21 mouse cellular contexts compared by ENCODE assay signal in the genomic region with DNA sequence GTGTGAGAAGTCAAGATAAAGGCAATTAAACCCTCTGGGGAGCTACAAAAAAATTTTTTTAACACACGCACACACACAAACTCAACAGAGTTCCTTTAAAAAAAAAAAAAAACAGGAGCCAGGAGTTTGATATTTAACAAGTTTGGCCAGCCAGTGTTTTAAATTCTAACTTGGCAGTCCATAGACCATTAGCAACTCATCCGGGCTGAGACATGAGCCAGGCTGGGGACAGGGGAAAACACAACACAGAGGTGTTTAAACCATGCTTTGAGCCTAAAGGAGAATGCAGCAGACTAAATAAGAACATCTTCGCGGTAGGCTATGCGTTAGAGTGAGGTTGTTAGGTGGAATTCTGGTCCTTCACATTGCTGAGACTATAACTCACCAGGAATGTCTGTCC. TPM values are rescaled to one million over a fixed set of nuclear protein-coding genes. Genes with fewer than 3 reads are reported as not detected.
A peak's percentile ranks its signal among the peaks of the same experiment; 100 is the strongest.
DNase-seq lines count a peak whose midpoint lies in the region; ATAC-seq and TF ChIP-seq lines count a peak whose summit lies in the region.
"Had no signal": no experiment of that assay in that cellular context is flagged by ENCODE, and none has a peak within 500 bp of the region (broad histone marks: within the 10 kb centered on the region; RNA-seq: fewer than 3 reads in every experiment).

No protein-coding gene starts in this region.

- DNase-seq in heart, adult 11 months: peak; percentile 74
- DNase-seq in heart, adult 8-10 months (ENCODE audit: low spot score): no peak
- peak; percentile 76 for DNase-seq in kidney, adult 9 months
- DNase-seq in MEL (ENCODE audit: low read depth, low spot score): no peak
- no peak for DNase-seq in spleen, adult 18-20 months
- DNase-seq: adrenal gland, postnatal 36 days; cerebellum, adult 11 months; retina, postnatal 1 day had no signal

- H3K27ac ChIP-seq in kidney, embryonic 14.5 days (ENCODE audit: low read depth, low read length): no peak overlapping the region
- H3K27ac ChIP-seq in MEL (ENCODE audit: control insufficient read depth, low read depth, low read length): no peak overlapping the region
- H3K27ac ChIP-seq in kidney, embryonic 16.5 days (ENCODE audit: low read length): peak overlapping the region; percentile 62; the same call in 1 of the 2 replicates
- H3K27ac ChIP-seq: embryonic facial prominence, embryonic 15.5 days; hindbrain, postnatal 0 days; limb, embryonic 13.5 days; liver, embryonic 14.5 days; neural tube, embryonic 13.5 days had no signal

- H3K4me1 ChIP-seq in kidney, embryonic 14.5 days (ENCODE audit: control insufficient read depth, insufficient read depth, low read length): no peaks in the 10 kb centered on the region
- no peaks in the 10 kb centered on the region for H3K4me1 ChIP-seq in MEL (ENCODE audit: control insufficient read depth in 1 of 2, insufficient read depth in 2 of 2, low read length in 2 of 2)
- H3K4me1 ChIP-seq in kidney, embryonic 16.5 days (ENCODE audit: insufficient read depth, low read length): 0 out of 2 replicates have a peak, but pooled peaks cover 3% of the 10 kb centered on the region
- H3K4me1 ChIP-seq: embryonic facial prominence, embryonic 15.5 days; neural tube, embryonic 13.5 days had no signal

- WGBS in kidney, embryonic 14.5 days: 79% methylated on average over 5 of the region's 5 CpGs
- 64% methylated on average over 5 of the region's 5 CpGs for WGBS in kidney, embryonic 16.5 days

- no peak for TF ChIP-seq CTCF in MEL (IDR thresholded peaks at IDR 0.05 in 2 of 3, conservative IDR thresholded peaks at IDR 0.05 in 1 of 3; ENCODE audit: control insufficient read depth in 1 of 3, insufficient read depth in 1 of 3, low read depth in 2 of 3, low read length in 3 of 3, poor library complexity in 1 of 3, severe bottlenecking in 1 of 3)

- H3K4me3 ChIP-seq in kidney, embryonic 14.5 days (ENCODE audit: low read length): no peak overlapping the region
- no peak overlapping the region for H3K4me3 ChIP-seq in MEL (ENCODE audit: control insufficient read depth in 1 of 2, insufficient read depth in 1 of 2, low read depth in 2 of 2, low read length in 2 of 2)
- H3K4me3 ChIP-seq in kidney, embryonic 16.5 days (ENCODE audit: low read length): no peak overlapping the region
- H3K4me3 ChIP-seq: embryonic facial prominence, embryonic 15.5 days; limb, embryonic 13.5 days; myocyte; neural tube, embryonic 13.5 days had no signal

- H3K79me2 ChIP-seq in MEL (ENCODE audit: control insufficient read depth, insufficient read depth, low read length, poor library complexity): no peaks in the 10 kb centered on the region

- H3K9me3 ChIP-seq in kidney, embryonic 14.5 days (ENCODE audit: control insufficient read depth, low read length): no peaks in the 10 kb centered on the region
- H3K9me3 ChIP-seq in MEL (replicated peaks; ENCODE audit: insufficient read depth, low read length): no peaks in the 10 kb centered on the region
- H3K9me3 ChIP-seq in kidney, embryonic 16.5 days (ENCODE audit: low read length): no peaks in the 10 kb centered on the region
- H3K9me3 ChIP-seq: embryonic facial prominence, embryonic 15.5 days; limb, embryonic 13.5 days; neural tube, embryonic 13.5 days had no signal

- no peak for TF ChIP-seq RAD21 in MEL (IDR thresholded peaks at IDR 0.05; ENCODE audit: low read depth, low read length)

- no peaks in the 10 kb centered on the region for H3K27me3 ChIP-seq in kidney, embryonic 14.5 days (ENCODE audit: control insufficient read depth, insufficient read depth, low read length)
- no peaks in the 10 kb centered on the region for H3K27me3 ChIP-seq in MEL (ENCODE audit: control insufficient read depth in 1 of 2, insufficient read depth in 2 of 2, low read length in 2 of 2)
- no peaks in the 10 kb centered on the region; the same call in 1 of the 2 replicates for H3K27me3 ChIP-seq in kidney, embryonic 16.5 days (ENCODE audit: insufficient read depth, low read length)
- H3K27me3 ChIP-seq: embryonic facial prominence, embryonic 15.5 days; limb, embryonic 13.5 days; neural tube, embryonic 13.5 days had no signal

- TF ChIP-seq POLR2A in MEL (IDR thresholded peaks at IDR 0.05; ENCODE audit: control insufficient read depth in 1 of 2, insufficient read depth in 1 of 2, low read depth in 1 of 2, low read length in 2 of 2, poor library complexity in 1 of 2): no peak

- H3K9ac ChIP-seq in kidney, embryonic 14.5 days (ENCODE audit: low read depth, low read length): no peak overlapping the region
- H3K9ac ChIP-seq in MEL (ENCODE audit: control insufficient read depth, low read depth, low read length, poor library complexity, severe bottlenecking): no peak overlapping the region
- no peak overlapping the region for H3K9ac ChIP-seq in kidney, embryonic 16.5 days (replicated peaks; ENCODE audit: low read length)
- H3K9ac ChIP-seq: embryonic facial prominence, embryonic 15.5 days; limb, embryonic 13.5 days; liver, embryonic 14.5 days; neural tube, embryonic 13.5 days had no signal

- TF ChIP-seq EP300 in MEL (IDR thresholded peaks at IDR 0.05; ENCODE audit: low read depth in 1 of 2, low read length in 2 of 2): no peak

- H3K36me3 ChIP-seq in kidney, embryonic 14.5 days (ENCODE audit: control insufficient read depth, insufficient read depth, low read length): no peaks in the 10 kb centered on the region
- H3K36me3 ChIP-seq in MEL (ENCODE audit: control insufficient read depth in 1 of 2, insufficient read depth in 2 of 2, low read length in 2 of 2): no peaks in the 10 kb centered on the region
- no peaks in the 10 kb centered on the region for H3K36me3 ChIP-seq in kidney, embryonic 16.5 days (ENCODE audit: insufficient read depth, low read length)
- H3K36me3 ChIP-seq: embryonic facial prominence, embryonic 15.5 days; limb, embryonic 13.5 days; neural tube, embryonic 13.5 days had no signal

- ATAC-seq in kidney, embryonic 14.5 days (ENCODE audit: low FRiP score, low TSS enrichment): no peak
- peak; percentile 42; the same call in 1 of the 2 replicates for ATAC-seq in kidney, embryonic 16.5 days (ENCODE audit: low FRiP score, low TSS enrichment)
- ATAC-seq: CD4-positive, CD25-positive, alpha-beta regulatory T cell, adult 4 months; forebrain, embryonic 14.5 days; hindbrain, postnatal 0 days; intestine, postnatal 0 days; midbrain, embryonic 16.5 days had no signal

- no peak overlapping the region for H3K4me2 ChIP-seq in kidney, embryonic 14.5 days (replicated peaks; ENCODE audit: low read depth, low read length)
- H3K4me2 ChIP-seq in kidney, embryonic 16.5 days (replicated peaks; ENCODE audit: low read depth, low read length): no peak overlapping the region
- H3K4me2 ChIP-seq: embryonic facial prominence, embryonic 15.5 days; heart, embryonic 11.5 days; limb, embryonic 13.5 days; neural tube, embryonic 13.5 days had no signal

TF ChIP-seq in MEL, 35 proteins besides CTCF, POLR2A, EP300 and RAD21:
- TF ChIP-seq ZNF384 (IDR thresholded peaks at IDR 0.05; ENCODE audit: low read depth, low read length) (0 out of 2 replicates have a peak, but pooled peaks have one; percentile 11), POLR2AphosphoS2 (IDR thresholded peaks at IDR 0.05; ENCODE audit: low read length) (no peak)

RNA-seq across cellular contexts. Expression of a gene that starts 58.5 kb away (rescaled TPM):
- 10 to 100 TPM; 23.4 to 28.6 (median 26.0) TPM for total RNA-seq in heart, adult 8-10 months (2022)
- polyA plus RNA-seq in kidney, embryonic 14.5 days (2014; fragmentation: Nextera tagmentation; extraction: Ambion mirVana): 5.7 and 7.3 TPM in 2 replicates
- 11.4 and 11.5 TPM in 2 replicates for total RNA-seq in MEL (2012; rRNA removed)
- 10 to 100 TPM in 1 of 2 experiments, not detected in 1; 12.6 TPM for polyA plus RNA-seq in MEL (2012; ENCODE audit: insufficient read depth in 1 of 2, insufficient read length in 2 of 2, low read depth in 1 of 2, low replicate concordance in 2 of 2, missing spikeins in 1 of 2)
- polyA plus RNA-seq in kidney, embryonic 16.5 days (2015; fragmentation: Nextera tagmentation; extraction: Ambion mirVana): 13.1 and 13.5 TPM in 2 replicates

Comparison
In these comparisons a context has a peak if more than half of its experiments do, and no peak if none do; other contexts are left out.
1. DNase-seq: peak in heart, adult 11 months (single experiment) and kidney, adult 9 months (single experiment); none in heart, adult 8-10 months (single experiment), MEL (single experiment) and spleen, adult 18-20 months (0 of 2).